Mouse (Mus musculus) forebrain, postnatal 0 days (tissue): ENCODE results near the gene Ube2h. TPM values are rescaled to one million over a fixed set of nuclear protein-coding genes. Genes with fewer than 3 reads are reported as not detected.
A peak's percentile ranks its signal among the peaks of the same experiment; 100 is the strongest.

Source experiments
- ATAC-seq: fragments of 200-750 bp; cut with Nextera tagmentation; 2 replicates; pipeline ENCODE4 v1.8.0; 2017; ENCODE audit warnings: mild to moderate bottlenecking, moderate library complexity
- DNase-seq: peaks from one replicate; pipeline ENCODE4 v3.0.0-alpha.2; 2015
- H3K27ac ChIP-seq: fragments of 300-500 bp; sonication (generic); 2 replicates; pipeline ENCODE4 v1.5.1; 2014; ENCODE audit warnings: low read depth, mild to moderate bottlenecking, antibody characterized with exemption, low read length, moderate library complexity, mixed read lengths
- H3K27me3 ChIP-seq: fragments of 300-500 bp; sonication (generic); 2 replicates; pipeline ENCODE4 v1.6.1; 2014; ENCODE audit warnings: mild to moderate bottlenecking, low read length, mixed read lengths; ENCODE audit not compliant: insufficient read depth
- H3K36me3 ChIP-seq: fragments of 300-500 bp; sonication (generic); 2 replicates; pipeline ENCODE4 v1.6.1; 2014; ENCODE audit warnings: mild to moderate bottlenecking, moderate library complexity; ENCODE audit not compliant: insufficient read depth
- H3K4me1 ChIP-seq: fragments of 300-500 bp; sonication (generic); 2 replicates; pipeline ENCODE4 v1.6.1; 2014; ENCODE audit warnings: antibody characterized with exemption; ENCODE audit not compliant: insufficient read depth
- H3K4me2 ChIP-seq: fragments of 300-500 bp; sonication (generic); 2 replicates; pipeline ENCODE4 v1.6.1; 2014; ENCODE audit warnings: low read depth, mild to moderate bottlenecking, moderate library complexity
- H3K4me3 ChIP-seq: fragments of 300-500 bp; sonication (generic); 2 replicates; pipeline ENCODE4 v1.5.1; 2014; ENCODE audit warnings: low read depth, low read length, mixed read lengths
- H3K9ac ChIP-seq: fragments of 300-500 bp; sonication (generic); 2 replicates; pipeline ENCODE4 v1.6.1; 2014; ENCODE audit warnings: mild to moderate bottlenecking
- H3K9me3 ChIP-seq: fragments of 300-500 bp; sonication (generic); 2 replicates; pipeline ENCODE4 v1.6.1; 2016; ENCODE audit warnings: low read length
- CTCF ChIP-seq: sonication (generic); IDR thresholded peaks from 2 replicates; pipeline ENCODE4 v1.5.1; 2016; ENCODE audit warnings: antibody characterized with exemption, control low read depth, low read depth
- WGBS: fragments of 180-500 bp; shearing (Covaris S2); extraction: QIAGEN DNeasy Blood & Tissue Kit; methylation state at CpG from one replicate; pipeline ENCODE4 v1.1.7; 2014; 5-methylcytosine and 5-hydroxymethylcytosine counted together
- polyA plus RNA-seq: library from polyadenylated mRNA; unstranded; fragments of >200 nt; fragmentation: Nextera tagmentation; extraction: Ambion mirVana; gene quantifications from 2 replicates; pipeline ENCODE4 v1.2.1, GENCODE M21; 2015
- total RNA-seq: library from RNA; depleted of rRNA; stranded (reverse); fragments of >200 nt; gene quantifications from 2 replicates; pipeline ENCODE4 v1.2.3, GENCODE M21; 2014

Ube2h gene
- total and polyA plus RNA-seq, 2 experiments from 2014 or later: 37.7 to 42.7 TPM

- peaks cover 7% of the 10 kb centered on the region; the same call in 1 of the 2 replicates for H3K36me3 ChIP-seq
- H3K27ac ChIP-seq: no peak overlapping the region
- WGBS: 93% methylated on average over 6 of the region's 6 CpGs
- no peak for DNase-seq
- no peaks in the 10 kb centered on the region for H3K9me3 ChIP-seq
- no peak overlapping the region for H3K4me2 ChIP-seq
- no peak for ATAC-seq
- H3K27me3 ChIP-seq: no peaks in the 10 kb centered on the region
- TF ChIP-seq CTCF: no peak
- H3K9ac ChIP-seq: no peak overlapping the region
- no peaks in the 10 kb centered on the region for H3K4me1 ChIP-seq
- no peak overlapping the region for H3K4me3 ChIP-seq
Observed at GRCm38 (mm10) chr6:30239207-30239606, 65.1 kb downstream of the Ube2h start.

DNA sequence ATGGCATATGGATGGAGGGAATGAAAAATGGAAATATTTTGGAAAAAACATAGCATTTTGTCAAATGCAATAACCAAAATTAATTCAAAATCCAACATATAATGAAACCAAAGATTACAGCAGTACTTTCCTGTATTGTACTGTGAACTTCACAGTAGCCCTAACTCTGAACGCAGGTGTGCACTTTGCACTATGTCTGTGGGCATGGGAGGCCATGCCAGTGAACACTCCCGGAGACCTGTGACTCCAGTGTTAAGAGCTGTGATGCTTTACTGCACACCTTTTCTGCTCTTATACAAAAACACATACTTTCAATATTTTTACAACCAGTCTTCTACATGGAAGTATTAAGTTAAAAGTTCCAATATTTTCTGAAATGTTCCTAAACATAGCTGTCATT is 66.3 kb downstream of the Ube2h start:
- H3K9me3 ChIP-seq: no peaks in the 10 kb centered on the region
- DNase-seq: no peak
- H3K9ac ChIP-seq: no peak overlapping the region
- peaks cover 7% of the 10 kb centered on the region; the same call in 1 of the 2 replicates for H3K36me3 ChIP-seq
- 98% methylated on average over 2 of the region's 2 CpGs for WGBS
- no peak for ATAC-seq
- no peak overlapping the region for H3K27ac ChIP-seq
- no peak overlapping the region for H3K4me3 ChIP-seq
- H3K4me1 ChIP-seq: no peaks in the 10 kb centered on the region
- H3K27me3 ChIP-seq: no peaks in the 10 kb centered on the region
- H3K4me2 ChIP-seq: no peak overlapping the region
- TF ChIP-seq CTCF: no peak

DNA sequence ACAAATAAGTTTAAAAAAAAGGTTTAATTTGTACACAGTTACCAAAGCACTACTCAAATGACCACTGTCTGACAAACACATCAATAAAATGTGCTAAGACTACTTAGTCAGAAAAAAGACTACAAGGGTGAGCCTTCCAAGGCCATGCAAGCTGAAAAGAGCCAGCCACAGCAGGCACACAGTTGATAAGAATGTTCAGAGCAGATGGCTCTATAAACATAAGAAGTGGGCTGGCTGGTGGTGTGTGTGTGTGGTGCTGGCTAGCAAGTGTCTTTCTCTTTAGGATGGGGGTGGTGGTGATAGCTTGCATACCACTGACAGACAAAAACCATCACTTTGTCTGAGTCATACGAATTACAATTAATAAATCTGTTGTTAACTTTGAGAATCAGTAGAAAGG is 67.8 kb downstream of the Ube2h start:
- peaks cover 7% of the 10 kb centered on the region; the same call in 1 of the 2 replicates for H3K36me3 ChIP-seq
- no peaks in the 10 kb centered on the region for H3K9me3 ChIP-seq
- TF ChIP-seq CTCF: no peak
- no peak overlapping the region for H3K4me3 ChIP-seq
- H3K9ac ChIP-seq: no peak overlapping the region
- 68% methylated on average over 1 of the region's 1 CpGs for WGBS
- H3K4me1 ChIP-seq: no peaks in the 10 kb centered on the region
- DNase-seq (no peak), ATAC-seq (peak; percentile 23; the same call in 1 of the 2 replicates)
- no peak overlapping the region for H3K27ac ChIP-seq
- no peaks in the 10 kb centered on the region for H3K27me3 ChIP-seq
- no peak overlapping the region for H3K4me2 ChIP-seq

DNA sequence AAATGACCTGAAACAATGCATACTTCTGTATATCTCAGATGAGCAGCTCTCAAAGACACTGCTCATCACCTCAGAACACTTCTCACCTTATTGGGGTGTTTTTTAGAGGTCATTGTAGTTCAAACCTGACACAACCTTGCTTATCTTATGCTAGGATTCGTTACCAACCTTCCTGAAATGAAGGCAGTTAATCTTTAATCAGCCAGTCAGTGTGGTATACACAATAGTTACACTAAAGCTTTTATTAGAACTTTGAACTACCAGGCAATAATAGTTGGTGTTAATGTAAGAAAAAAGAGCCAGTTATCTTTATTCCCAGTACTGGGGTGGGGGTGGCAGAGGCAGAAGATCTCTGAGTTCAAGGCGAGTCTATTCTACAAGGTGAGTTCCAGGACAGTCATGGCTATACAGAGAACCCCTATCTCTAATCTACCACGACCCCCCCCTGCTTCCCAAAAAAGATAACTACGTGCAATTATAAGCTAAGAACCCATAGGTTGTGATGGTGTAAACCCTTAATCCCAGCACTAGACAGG is 72.5 kb downstream of the Ube2h start:
- WGBS: 92% methylated on average over 4 of the region's 4 CpGs
- Histone ChIP-seq H3K9ac (no peak overlapping the region), H3K9me3 (no peaks in the 10 kb centered on the region), H3K4me1 (no peaks in the 10 kb centered on the region), H3K27me3 (no peaks in the 10 kb centered on the region), H3K4me3 (no peak overlapping the region), H3K27ac (no peak overlapping the region), H3K4me2 (no peak overlapping the region), H3K36me3 (0 out of 2 replicates have a peak, but pooled peaks cover 3% of the 10 kb centered on the region)
- DNase-seq: no peak
- no peak for TF ChIP-seq CTCF
- no peak for ATAC-seq

DNA sequence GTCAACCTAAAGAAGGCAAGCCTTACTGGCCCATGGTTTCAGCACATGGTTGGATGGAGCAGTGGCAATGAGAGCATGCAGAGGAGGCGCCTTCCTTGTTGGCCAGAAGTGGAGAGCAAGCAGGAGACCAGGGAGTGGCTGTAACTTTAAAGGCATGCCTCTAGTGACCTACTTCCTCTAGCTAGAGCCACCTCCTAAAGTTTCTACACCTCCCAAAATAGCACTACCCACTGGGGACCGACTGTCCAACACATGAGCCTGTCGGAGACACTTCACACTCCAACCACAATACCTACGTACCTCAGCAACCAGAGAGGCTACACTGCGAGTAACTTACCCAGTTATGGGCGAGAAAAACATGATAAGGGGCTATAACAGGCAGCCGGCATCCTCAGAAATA is 74.1 kb downstream of the Ube2h start:
- Histone ChIP-seq H3K4me3 (no peak overlapping the region), H3K27me3 (no peaks in the 10 kb centered on the region), H3K4me1 (no peaks in the 10 kb centered on the region), H3K36me3 (peaks cover 7% of the 10 kb centered on the region; the same call in 1 of the 2 replicates), H3K9me3 (no peaks in the 10 kb centered on the region), H3K4me2 (no peak overlapping the region), H3K27ac (no peak overlapping the region), H3K9ac (no peak overlapping the region)
- no peak for TF ChIP-seq CTCF
- ATAC-seq (no peak), DNase-seq (no peak)
- WGBS: 93% methylated on average over 7 of the region's 7 CpGs

GRCm38 (mm10) chr6:30228921-30229320 is 75.4 kb downstream of the Ube2h start:
- no peak for ATAC-seq
- no peak for TF ChIP-seq CTCF
- H3K27ac ChIP-seq: no peak overlapping the region

DNA sequence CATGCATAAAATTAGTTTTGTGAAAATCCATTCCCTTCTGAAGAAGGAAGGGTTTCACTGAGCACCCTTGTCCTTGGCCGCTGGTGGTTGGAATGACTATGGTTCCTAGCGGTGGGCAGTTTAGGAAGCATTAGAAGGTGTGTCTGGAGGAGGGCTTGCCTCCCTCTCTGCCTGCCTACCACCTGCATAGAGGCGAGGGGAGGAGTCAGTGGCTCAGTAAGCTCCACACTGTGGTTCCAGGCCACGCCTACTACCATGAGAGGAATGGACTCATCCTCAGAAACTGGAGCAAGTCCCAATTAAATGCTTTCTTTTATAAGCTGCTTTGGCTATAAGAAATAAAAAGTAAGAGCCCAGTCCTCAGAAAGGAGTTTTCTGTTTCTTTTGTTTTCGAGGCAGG is 76.0 kb downstream of the Ube2h start:
- Histone ChIP-seq H3K9ac (no peak overlapping the region), H3K27ac (no peak overlapping the region), H3K27me3 (no peaks in the 10 kb centered on the region), H3K4me3 (no peak overlapping the region), H3K4me1 (no peaks in the 10 kb centered on the region), H3K36me3 (peaks cover 3% of the 10 kb centered on the region; the same call in 1 of the 2 replicates), H3K9me3 (no peaks in the 10 kb centered on the region), H3K4me2 (no peak overlapping the region)
- ATAC-seq: no peak
- no peak for TF ChIP-seq CTCF
- DNase-seq: no peak
- 75% methylated on average over 5 of the region's 5 CpGs for WGBS

More at GRCm38 (mm10) chr6:30228921-30229320, 75.4 kb downstream of the Ube2h start:
- no peaks in the 10 kb centered on the region for H3K4me1 ChIP-seq
- no peaks in the 10 kb centered on the region for H3K9me3 ChIP-seq
- WGBS: 78% methylated on average over 2 of the region's 2 CpGs
- H3K4me2 ChIP-seq: no peak overlapping the region
- H3K9ac ChIP-seq: no peak overlapping the region
- H3K27me3 ChIP-seq: no peaks in the 10 kb centered on the region
- H3K36me3 ChIP-seq: peaks cover 3% of the 10 kb centered on the region; the same call in 1 of the 2 replicates
- DNase-seq: no peak
- no peak overlapping the region for H3K4me3 ChIP-seq
